In the genomic region with DNA sequence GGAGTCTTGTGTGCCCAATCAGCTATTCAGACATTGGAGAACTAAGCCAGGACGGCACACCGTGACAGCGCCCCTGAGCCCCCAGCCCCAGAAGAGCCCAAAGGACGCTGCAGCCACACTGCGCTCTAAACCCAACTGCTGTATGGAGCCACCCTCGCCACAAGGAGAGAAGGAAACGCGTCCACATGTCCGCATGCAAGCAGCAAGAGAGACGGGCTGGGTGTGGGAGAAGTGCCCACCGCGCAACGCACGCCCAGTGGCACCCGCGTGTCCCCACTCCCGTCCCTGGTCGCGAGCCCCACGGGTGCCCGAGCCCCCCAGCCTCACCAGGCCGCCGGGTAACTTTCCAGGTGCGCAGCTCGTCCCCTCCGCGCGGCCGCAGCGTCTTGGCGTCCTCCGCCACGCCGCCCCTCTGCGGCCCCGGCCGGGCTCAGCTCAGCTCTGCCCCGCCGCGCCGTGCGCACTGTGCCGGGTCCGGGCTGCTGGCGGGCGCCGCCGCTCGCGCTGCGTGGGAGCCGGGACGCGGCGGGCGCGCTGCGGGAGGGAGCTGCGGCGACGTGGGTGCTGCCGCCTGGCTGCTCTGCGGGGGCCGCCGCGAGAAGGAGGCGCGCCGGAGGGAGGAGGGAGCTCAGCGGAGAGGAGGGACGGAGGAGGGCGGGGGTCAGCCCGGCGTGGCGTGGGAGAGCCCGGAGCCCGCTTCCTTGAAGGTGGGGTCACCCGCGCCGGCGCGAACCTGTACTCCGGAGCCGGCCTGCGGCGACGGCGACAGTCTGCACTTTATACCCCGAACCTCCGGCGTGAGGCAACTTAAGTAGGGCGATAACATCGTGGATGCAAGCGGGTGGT, we compare ENCODE assay signal across 8 mouse cellular contexts. TPM values are rescaled to one million over a fixed set of nuclear protein-coding genes. Genes with fewer than 3 reads are reported as not detected.
A peak's percentile ranks its signal among the peaks of the same experiment; 100 is the strongest.
DNase-seq lines count a peak whose midpoint lies in the region; ATAC-seq lines count a peak whose summit lies in the region.

Gene Prkg2, minus strand, starts transcription at position 756 of the 846 bp plus-strand sequence.

- H3K9me3 ChIP-seq in embryonic facial prominence, embryonic 14.5 days (ENCODE audit: control insufficient read depth, low read length) = no peaks in the 10 kb centered on the region
- no peaks in the 10 kb centered on the region for H3K9me3 ChIP-seq in hindbrain, embryonic 10.5 days
- H3K9me3 ChIP-seq in midbrain, embryonic 12.5 days = no peaks in the 10 kb centered on the region

- WGBS in embryonic facial prominence, embryonic 14.5 days = under 1% methylated on average over 48 of the region's 94 CpGs
- under 1% methylated on average over 94 of the region's 94 CpGs for whole genome bisulfite sequencing in hindbrain, embryonic 10.5 days
- WGBS in midbrain, embryonic 12.5 days = under 1% methylated on average over 78 of the region's 94 CpGs

- DNase-seq in right cerebral cortex, adult 18-20 months = peak; percentile 61
- no peak for DNase-seq in right cerebral cortex, postnatal 36 days (ENCODE audit: low spot score in 2 of 2)
- peak; percentile 40 for DNase-seq in embryonic facial prominence, embryonic 14.5 days (ENCODE audit: low spot score)
- peak; percentile 62 for DNase-seq in hindbrain, embryonic 10.5 days (ENCODE audit: low spot score)
- peak; percentile 57 to 66 for DNase-seq in left cerebral cortex, postnatal 25 days (ENCODE audit: low spot score in 2 of 2)
- peak; percentile 50 for DNase-seq in testis, postnatal 10 days (ENCODE audit: low spot score)
- DNase-seq in spleen, adult 18-20 months = no peak

- H3K36me3 ChIP-seq in embryonic facial prominence, embryonic 14.5 days (ENCODE audit: control insufficient read depth, insufficient read depth, low read length) = no peaks in the 10 kb centered on the region
- no peaks in the 10 kb centered on the region for H3K36me3 ChIP-seq in hindbrain, embryonic 10.5 days
- no peaks in the 10 kb centered on the region for H3K36me3 ChIP-seq in midbrain, embryonic 12.5 days

- H3K27me3 ChIP-seq in embryonic facial prominence, embryonic 14.5 days (replicated peaks; ENCODE audit: control insufficient read depth, insufficient read depth, low read length) = peaks cover 24% of the 10 kb centered on the region
- peaks cover 47% of the 10 kb centered on the region for H3K27me3 ChIP-seq in hindbrain, embryonic 10.5 days (ENCODE audit: insufficient read depth, poor library complexity, severe bottlenecking)
- H3K27me3 ChIP-seq in midbrain, embryonic 12.5 days = peaks cover 29% of the 10 kb centered on the region

- peak within 1 kb of the TSS; percentile 68 for H3K4me3 ChIP-seq in embryonic facial prominence, embryonic 14.5 days (ENCODE audit: low read depth, low read length)
- H3K4me3 ChIP-seq in hindbrain, embryonic 10.5 days = peak within 1 kb of the TSS; percentile 88
- peak within 1 kb of the TSS; percentile 82 for H3K4me3 ChIP-seq in midbrain, embryonic 12.5 days

- 0 out of 2 replicates have a peak, but pooled peaks cover 11% of the 10 kb centered on the region for H3K4me1 ChIP-seq in embryonic facial prominence, embryonic 14.5 days (ENCODE audit: control insufficient read depth, insufficient read depth, low read length)
- peaks cover 22% of the 10 kb centered on the region for H3K4me1 ChIP-seq in hindbrain, embryonic 10.5 days (replicated peaks)
- peaks cover 16% of the 10 kb centered on the region; the same call in 1 of the 2 replicates for H3K4me1 ChIP-seq in midbrain, embryonic 12.5 days

- peak; percentile 82 for ATAC-seq in embryonic facial prominence, embryonic 14.5 days (ENCODE audit: low read depth)
- peak; percentile 77 for ATAC-seq in midbrain, embryonic 12.5 days (ENCODE audit: low FRiP score, low read depth)

- H3K27ac ChIP-seq in embryonic facial prominence, embryonic 14.5 days (replicated peaks; ENCODE audit: low read depth, low read length) = peak within 1 kb of the TSS; percentile 44
- H3K27ac ChIP-seq in hindbrain, embryonic 10.5 days = peak within 1 kb of the TSS; percentile 87
- H3K27ac ChIP-seq in midbrain, embryonic 12.5 days (replicated peaks) = no peak within 1 kb of the TSS

- H3K9ac ChIP-seq in embryonic facial prominence, embryonic 14.5 days (ENCODE audit: low read depth, low read length) = peak within 1 kb of the TSS; percentile 74
- peak within 1 kb of the TSS; percentile 78 for H3K9ac ChIP-seq in midbrain, embryonic 12.5 days (replicated peaks)

- intact Hi-C loops in left cerebral cortex, postnatal 25 days (cut with DNase I) = loop anchor here (10.0 kb wide), 1 partner anchor 132 kb away; no protein-coding TSS in a partner anchor

- H3K4me2 ChIP-seq in embryonic facial prominence, embryonic 14.5 days (ENCODE audit: low read depth, low read length) = peak within 1 kb of the TSS; percentile 96
- peak within 1 kb of the TSS; percentile 99 for H3K4me2 ChIP-seq in midbrain, embryonic 12.5 days (replicated peaks)

RNA-seq across cellular contexts. Expression of gene Prkg2, which starts in this region (rescaled TPM):
- polyA plus RNA-seq in embryonic facial prominence, embryonic 14.5 days (2014; fragmentation: Nextera tagmentation; extraction: Ambion mirVana) = 3.0 and 3.8 TPM in 2 replicates
- polyA plus RNA-seq in hindbrain, embryonic 10.5 days (2016; fragmentation: Nextera tagmentation; extraction: Ambion mirVana) = 1.3 and 1.6 TPM in 2 replicates
- 10 to 100 TPM; 13.8 to 16.5 TPM for total RNA-seq in left cerebral cortex, postnatal 25 days (2021)
- 2.1 and 4.5 TPM in 2 replicates for polyA plus RNA-seq in midbrain, embryonic 12.5 days (2016; fragmentation: Nextera tagmentation; extraction: Ambion mirVana)

Comparison
In these comparisons a context has a peak if more than half of its experiments do, and no peak if none do; other contexts are left out.
1. DNase-seq: peak in right cerebral cortex, adult 18-20 months (single experiment), embryonic facial prominence, embryonic 14.5 days (single experiment), hindbrain, embryonic 10.5 days (single experiment), left cerebral cortex, postnatal 25 days (2 of 2) and testis, postnatal 10 days (single experiment); none in right cerebral cortex, postnatal 36 days (0 of 2) and spleen, adult 18-20 months (0 of 2).
2. Peak in every context shown above with its lines, with median percentiles within 50 percentile points of each other: H3K4me3 ChIP-seq.